Mouse (Mus musculus) intestine, embryonic 14.5 days (tissue): Measurements from ENCODE around the gene Add1. TPM values are rescaled to one million over a fixed set of nuclear protein-coding genes. Genes with fewer than 3 reads are reported as not detected.

Experiments
- ATAC-seq: fragments of 200-750 bp; cut with Nextera tagmentation; replicated peaks from 2 replicates; pipeline ENCODE4 v1.8.0; 2017; ENCODE audit warnings: low read depth, moderate number of reproducible peaks, moderate TSS enrichment, moderate library complexity; ENCODE audit not compliant: low FRiP score, low TSS enrichment
- DNase-seq: peaks from one replicate; pipeline ENCODE4 v3.0.0-alpha.2; 2018; ENCODE audit warnings: low spot score
- H3K27ac ChIP-seq: fragments of 300-500 bp; sonication (generic); 2 replicates; pipeline ENCODE4 v1.5.1; 2014; ENCODE audit warnings: low read depth, mild to moderate bottlenecking, control low read depth
- H3K27me3 ChIP-seq: fragments of 300-500 bp; sonication (generic); replicated peaks from 2 replicates; pipeline ENCODE4 v1.6.1; 2014; ENCODE audit warnings: low read length, control low read depth; ENCODE audit not compliant: control insufficient read depth, insufficient read depth
- H3K36me3 ChIP-seq: fragments of 300-500 bp; sonication (generic); 2 replicates; pipeline ENCODE4 v1.6.1; 2014; ENCODE audit warnings: low read length, control low read depth; ENCODE audit not compliant: control insufficient read depth, insufficient read depth
- H3K4me1 ChIP-seq: fragments of 300-500 bp; sonication (generic); replicated peaks from 2 replicates; pipeline ENCODE4 v1.6.1; 2014; ENCODE audit warnings: low read length, control low read depth, mixed read lengths; ENCODE audit not compliant: control insufficient read depth, insufficient read depth
- H3K4me2 ChIP-seq: fragments of 300-500 bp; sonication (generic); 2 replicates; pipeline ENCODE4 v1.6.1; 2014; ENCODE audit warnings: low read length
- H3K4me3 ChIP-seq: fragments of 300-500 bp; sonication (generic); 2 replicates; pipeline ENCODE4 v1.5.1; 2014; ENCODE audit warnings: low read depth, low read length, control low read depth, mixed read lengths
- H3K9ac ChIP-seq: fragments of 300-500 bp; sonication (generic); 2 replicates; pipeline ENCODE4 v1.6.1; 2014; ENCODE audit warnings: mild to moderate bottlenecking, low read length
- H3K9me3 ChIP-seq: fragments of 300-500 bp; sonication (generic); 2 replicates; pipeline ENCODE4 v1.6.1; 2016; ENCODE audit warnings: low read length, control low read depth; ENCODE audit not compliant: control insufficient read depth
- WGBS: fragments of 180-500 bp; shearing (Covaris S2); extraction: QIAGEN DNeasy Blood & Tissue Kit; methylation state at CpG from one replicate; pipeline ENCODE4 v1.1.7; 2014; 5-methylcytosine and 5-hydroxymethylcytosine counted together
- polyA plus RNA-seq: library from polyadenylated mRNA; unstranded; fragments of >200 nt; fragmentation: Nextera tagmentation; extraction: Ambion mirVana; gene quantifications from 2 replicates; pipeline ENCODE4 v1.2.1, GENCODE M21; 2014

Add1 gene
- polyA plus RNA-seq, 1 experiment from 2014 or later = 183 TPM

- ATAC-seq (peak; percentile 89), DNase-seq (peak; percentile 87)
- peak within 1 kb of the TSS; percentile 68 for H3K9ac ChIP-seq
- H3K4me1 ChIP-seq = peaks cover 11% of the 10 kb centered on the region
- peak within 1 kb of the TSS; percentile 81 for H3K27ac ChIP-seq
- no peaks in the 10 kb centered on the region for H3K9me3 ChIP-seq
- H3K27me3 ChIP-seq = no peaks in the 10 kb centered on the region
- H3K4me2 ChIP-seq = peak within 1 kb of the TSS; percentile 85
- peaks cover 75% of the 10 kb centered on the region for H3K36me3 ChIP-seq
- under 1% methylated on average over 48 of the region's 48 CpGs for WGBS
- peak within 1 kb of the TSS; percentile 71 for H3K4me3 ChIP-seq
These were observed 63.2 kb downstream of the Add1 start, which contains the start of gene Mfsd10 for GRCm38 (mm10) chr5:34636481-34637287. TSS of gene Mfsd10 (minus strand) at chr5:34637212.

- ATAC-seq (no peak), DNase-seq (no peak)
- 79% methylated on average over 7 of the region's 7 CpGs for WGBS
- H3K9me3 ChIP-seq = no peaks in the 10 kb centered on the region
- H3K27me3 ChIP-seq = no peaks in the 10 kb centered on the region
- H3K4me2 ChIP-seq = peak overlapping the region; percentile 85
- H3K4me3 ChIP-seq = no peak overlapping the region
- peak overlapping the region; percentile 68; the same call in 1 of the 2 replicates for H3K9ac ChIP-seq
- H3K4me1 ChIP-seq = peaks cover 11% of the 10 kb centered on the region
- no peak overlapping the region for H3K27ac ChIP-seq
- peaks cover 66% of the 10 kb centered on the region for H3K36me3 ChIP-seq
These were observed 64.2 kb downstream of the Add1 start for GRCm38 (mm10) chr5:34637591-34638156.

GRCm38 (mm10) chr5:34641991-34642390 is 68.5 kb downstream of the Add1 start:
- Histone ChIP-seq H3K27ac (no peak overlapping the region), H3K9me3 (no peaks in the 10 kb centered on the region), H3K4me2 (no peak overlapping the region), H3K4me3 (no peak overlapping the region), H3K9ac (no peak overlapping the region), H3K27me3 (no peaks in the 10 kb centered on the region), H3K4me1 (peaks cover 4% of the 10 kb centered on the region), H3K36me3 (peaks cover 84% of the 10 kb centered on the region)
- DNase-seq (no peak), ATAC-seq (no peak)
- WGBS = 84% methylated on average over 3 of the region's 3 CpGs

- H3K27ac ChIP-seq = no peak overlapping the region
- no peak overlapping the region for H3K4me2 ChIP-seq
- H3K9ac ChIP-seq = no peak overlapping the region
- ATAC-seq = peak; percentile 67; the same call in 1 of the 2 replicates
- no peak overlapping the region for H3K4me3 ChIP-seq
- H3K27me3 ChIP-seq = no peaks in the 10 kb centered on the region
- H3K4me1 ChIP-seq = no peaks in the 10 kb centered on the region
- DNase-seq = peak; percentile 55
- WGBS = 76% methylated on average over 5 of the region's 5 CpGs
- H3K9me3 ChIP-seq = no peaks in the 10 kb centered on the region
- H3K36me3 ChIP-seq = peaks cover 87% of the 10 kb centered on the region
These were observed 69.5 kb downstream of the Add1 start for GRCm38 (mm10) chr5:34642932-34643331.

- H3K4me3 ChIP-seq = no peak overlapping the region
- H3K9ac ChIP-seq = no peak overlapping the region
- H3K4me2 ChIP-seq = no peak overlapping the region
- H3K27me3 ChIP-seq = no peaks in the 10 kb centered on the region
- peak; percentile 84 for DNase-seq
- H3K27ac ChIP-seq = no peak overlapping the region
- no peaks in the 10 kb centered on the region for H3K9me3 ChIP-seq
- H3K4me1 ChIP-seq = no peaks in the 10 kb centered on the region
- ATAC-seq = no peak
- 47% methylated on average over 4 of the region's 4 CpGs for WGBS
- H3K36me3 ChIP-seq = peaks cover 95% of the 10 kb centered on the region
These were observed 74.1 kb downstream of the Add1 start for GRCm38 (mm10) chr5:34647581-34647980.

GRCm38 (mm10) chr5:34652961-34653360 is 79.5 kb downstream of the Add1 start:
- Histone ChIP-seq H3K27ac (no peak overlapping the region), H3K9me3 (no peaks in the 10 kb centered on the region), H3K9ac (no peak overlapping the region), H3K4me2 (no peak overlapping the region), H3K36me3 (peaks cover 93% of the 10 kb centered on the region), H3K4me1 (no peaks in the 10 kb centered on the region), H3K27me3 (no peaks in the 10 kb centered on the region), H3K4me3 (no peak overlapping the region)
- DNase-seq (peak; percentile 42), ATAC-seq (no peak)
- WGBS = 82% methylated on average over 5 of the region's 5 CpGs

GRCm38 (mm10) chr5:34654881-34655280 is 81.4 kb downstream of the Add1 start:
- peaks cover 74% of the 10 kb centered on the region for H3K36me3 ChIP-seq

GRCm38 (mm10) chr5:34657556-34657955 is 84.1 kb downstream of the Add1 start:
- 86% methylated on average over 8 of the region's 8 CpGs for WGBS
- no peak for DNase-seq

More at GRCm38 (mm10) chr5:34654881-34655280, 81.4 kb downstream of the Add1 start:
- ATAC-seq (no peak), DNase-seq (peak; percentile 49)
- H3K4me3 ChIP-seq = no peak overlapping the region
- no peak overlapping the region for H3K27ac ChIP-seq
- H3K4me1 ChIP-seq = 0 out of 2 replicates have a peak, but pooled peaks cover 5% of the 10 kb centered on the region
- H3K9ac ChIP-seq = no peak overlapping the region
- 73% methylated on average over 9 of the region's 9 CpGs for WGBS
- no peaks in the 10 kb centered on the region for H3K9me3 ChIP-seq
- H3K27me3 ChIP-seq = no peaks in the 10 kb centered on the region
- no peak overlapping the region for H3K4me2 ChIP-seq

More at GRCm38 (mm10) chr5:34657556-34657955, 84.1 kb downstream of the Add1 start:
- Histone ChIP-seq H3K36me3 (peaks cover 47% of the 10 kb centered on the region), H3K9me3 (no peaks in the 10 kb centered on the region), H3K4me2 (no peak overlapping the region), H3K9ac (no peak overlapping the region), H3K27ac (no peak overlapping the region), H3K4me1 (peaks cover 10% of the 10 kb centered on the region; the same call in 1 of the 2 replicates), H3K27me3 (no peaks in the 10 kb centered on the region), H3K4me3 (no peak overlapping the region)
- ATAC-seq = no peak
